Mouse (Mus musculus): Measurements from ENCODE around the gene Wdr93. TPM values are rescaled to one million over a fixed set of nuclear protein-coding genes. Genes with fewer than 3 reads are reported as not detected.

The Wdr93 gene
- polyA plus RNA-seq, 1 experiment from 2014 or later = 0.88 TPM

DNA sequence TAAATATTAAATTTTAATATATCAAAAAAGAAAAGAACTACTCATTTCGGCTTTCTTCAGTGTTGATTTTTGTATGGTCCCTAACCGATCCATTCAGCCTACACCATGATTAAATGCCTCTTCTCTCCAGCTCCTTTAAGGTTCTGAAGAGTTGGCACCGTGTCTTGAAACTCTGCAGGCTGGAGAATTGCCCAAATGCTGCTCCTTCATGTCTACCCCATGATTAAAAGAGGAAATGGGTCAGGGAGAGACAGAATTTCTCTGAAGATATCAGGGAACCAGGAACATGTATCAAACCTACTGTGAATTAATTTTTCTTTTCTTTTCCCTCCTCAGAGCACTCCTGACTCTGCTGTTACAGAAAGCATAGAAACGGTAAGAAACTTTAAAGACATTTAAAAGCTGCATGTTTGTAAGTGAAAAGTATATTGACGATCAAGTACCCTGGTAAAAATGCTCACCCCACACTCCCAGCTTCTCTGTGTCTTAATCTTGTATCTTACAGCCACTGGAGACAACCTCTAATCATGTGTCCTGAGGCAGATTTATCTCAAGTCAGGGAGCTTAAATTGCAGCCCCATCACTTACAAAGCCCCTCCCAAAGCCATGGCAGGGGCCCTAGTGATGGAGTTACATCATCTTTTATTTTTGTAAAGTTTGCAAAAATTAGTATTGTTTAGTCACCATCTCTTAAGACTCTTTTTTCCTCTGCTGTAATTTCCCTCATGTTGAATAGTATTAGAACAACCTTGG lies 18.3 kb downstream of the Wdr93 start:
- no peak overlapping the region for H3K27ac ChIP-seq (ENCODE audit: low read length)
- no peaks in the 10 kb centered on the region for H3K36me3 ChIP-seq (ENCODE audit: control insufficient read depth, insufficient read depth, low read length)
- WGBS = 50% methylated on average over 5 of the region's 5 CpGs
- H3K4me3 ChIP-seq (ENCODE audit: low read length) = no peak overlapping the region
- no peaks in the 10 kb centered on the region for H3K9me3 ChIP-seq (ENCODE audit: control insufficient read depth, low read length)
- ATAC-seq (ENCODE audit: low read depth) = no peak
- H3K4me2 ChIP-seq (ENCODE audit: low read depth, low read length) = no peak overlapping the region
- H3K27me3 ChIP-seq (ENCODE audit: control insufficient read depth, insufficient read depth, low read depth, low read length) = no peaks in the 10 kb centered on the region
- H3K9ac ChIP-seq (ENCODE audit: low read length) = no peak overlapping the region
- H3K4me1 ChIP-seq (replicated peaks; ENCODE audit: control insufficient read depth, insufficient read depth, low read length) = peaks cover 2% of the 10 kb centered on the region; the same call in 1 of the 2 replicates

GRCm38 (mm10) chr7:79762106-79762505 lies 19.1 kb downstream of the Wdr93 start:
- Histone ChIP-seq H3K27me3 (ENCODE audit: control insufficient read depth, insufficient read depth, low read depth, low read length) (no peaks in the 10 kb centered on the region), H3K4me3 (ENCODE audit: low read length) (no peak overlapping the region), H3K4me2 (ENCODE audit: low read depth, low read length) (no peak overlapping the region), H3K4me1 (replicated peaks; ENCODE audit: control insufficient read depth, insufficient read depth, low read length) (peaks cover 2% of the 10 kb centered on the region; the same call in 1 of the 2 replicates), H3K27ac (ENCODE audit: low read length) (no peak overlapping the region), H3K36me3 (ENCODE audit: control insufficient read depth, insufficient read depth, low read length) (no peaks in the 10 kb centered on the region), H3K9me3 (ENCODE audit: control insufficient read depth, low read length) (no peaks in the 10 kb centered on the region), H3K9ac (ENCODE audit: low read length) (no peak overlapping the region)
- peak; percentile 54; the same call in 1 of the 2 replicates for ATAC-seq (ENCODE audit: low read depth)
- WGBS = 48% methylated on average over 8 of the region's 8 CpGs

DNA sequence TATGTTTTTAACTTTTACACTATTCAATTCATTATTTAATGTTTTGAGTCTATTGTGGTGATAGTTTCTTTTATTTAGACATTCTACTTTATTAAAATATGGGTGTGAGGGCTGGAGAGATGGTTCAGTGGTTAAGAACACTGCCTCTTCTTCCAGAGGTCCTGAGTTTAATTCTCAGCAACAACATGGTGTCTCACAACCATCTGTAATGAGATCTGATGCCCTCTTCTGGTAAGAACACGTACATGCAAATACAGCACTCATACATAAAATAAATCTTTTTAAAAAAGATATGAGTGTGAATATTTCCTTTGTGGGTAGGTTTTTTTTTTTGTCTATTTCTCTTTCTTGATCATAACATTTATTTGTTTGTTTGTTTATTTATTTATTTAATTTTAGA lies 23.0 kb downstream of the Wdr93 start:
- Histone ChIP-seq H3K27ac (ENCODE audit: low read length) (no peak overlapping the region), H3K4me3 (ENCODE audit: low read length) (no peak overlapping the region), H3K9ac (ENCODE audit: low read length) (no peak overlapping the region), H3K4me2 (ENCODE audit: low read depth, low read length) (no peak overlapping the region), H3K36me3 (ENCODE audit: control insufficient read depth, insufficient read depth, low read length) (no peaks in the 10 kb centered on the region), H3K27me3 (ENCODE audit: control insufficient read depth, insufficient read depth, low read depth, low read length) (no peaks in the 10 kb centered on the region), H3K4me1 (replicated peaks; ENCODE audit: control insufficient read depth, insufficient read depth, low read length) (no peaks in the 10 kb centered on the region; the same call in 1 of the 2 replicates), H3K9me3 (ENCODE audit: control insufficient read depth, low read length) (no peaks in the 10 kb centered on the region)
- ATAC-seq (ENCODE audit: low read depth) = no peak
- WGBS = 35% methylated on average over 1 of the region's 1 CpGs

DNA sequence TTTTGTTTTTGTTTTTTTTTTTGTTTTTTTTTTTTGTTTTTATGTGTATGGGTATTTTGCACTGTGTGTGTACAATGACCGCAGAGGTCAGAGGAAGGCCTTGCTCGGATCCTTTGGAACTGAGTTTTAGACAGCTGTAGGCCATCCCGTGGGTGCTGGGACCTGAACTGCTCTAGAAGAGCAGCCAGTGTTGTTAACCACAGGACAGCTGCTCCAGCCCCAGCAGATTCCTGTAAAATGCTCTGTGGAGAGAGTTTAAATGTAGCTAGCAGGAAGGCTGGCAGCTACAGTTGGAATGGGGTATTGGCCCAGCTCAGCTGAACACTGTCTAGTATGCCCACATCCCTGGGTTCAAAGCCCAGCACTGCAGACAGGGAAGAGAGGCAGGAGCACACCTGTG lies 26.7 kb downstream of the Wdr93 start:
- H3K4me3 ChIP-seq (ENCODE audit: low read length) = no peak overlapping the region
- no peaks in the 10 kb centered on the region for H3K36me3 ChIP-seq (ENCODE audit: control insufficient read depth, insufficient read depth, low read length)
- no peak for ATAC-seq (ENCODE audit: low read depth)
- H3K27ac ChIP-seq (ENCODE audit: low read length) = no peak overlapping the region
- H3K9me3 ChIP-seq (ENCODE audit: control insufficient read depth, low read length) = no peaks in the 10 kb centered on the region
- H3K9ac ChIP-seq (ENCODE audit: low read length) = no peak overlapping the region
- H3K4me2 ChIP-seq (ENCODE audit: low read depth, low read length) = no peak overlapping the region
- WGBS = 64% methylated on average over 3 of the region's 3 CpGs
- no peaks in the 10 kb centered on the region; the same call in 1 of the 2 replicates for H3K4me1 ChIP-seq (replicated peaks; ENCODE audit: control insufficient read depth, insufficient read depth, low read length)
- no peaks in the 10 kb centered on the region for H3K27me3 ChIP-seq (ENCODE audit: control insufficient read depth, insufficient read depth, low read depth, low read length)

- no peaks in the 10 kb centered on the region for H3K9me3 ChIP-seq (ENCODE audit: control insufficient read depth, low read length)
- H3K4me2 ChIP-seq (ENCODE audit: low read depth, low read length) = no peak overlapping the region
- no peaks in the 10 kb centered on the region for H3K36me3 ChIP-seq (ENCODE audit: control insufficient read depth, insufficient read depth, low read length)
- H3K4me3 ChIP-seq (ENCODE audit: low read length) = no peak overlapping the region
- H3K4me1 ChIP-seq (replicated peaks; ENCODE audit: control insufficient read depth, insufficient read depth, low read length) = no peaks in the 10 kb centered on the region; the same call in 1 of the 2 replicates
- H3K9ac ChIP-seq (ENCODE audit: low read length) = no peak overlapping the region
- WGBS = 46% methylated on average over 15 of the region's 15 CpGs
- H3K27ac ChIP-seq (ENCODE audit: low read length) = no peak overlapping the region
- H3K27me3 ChIP-seq (ENCODE audit: control insufficient read depth, insufficient read depth, low read depth, low read length) = no peaks in the 10 kb centered on the region
- ATAC-seq (ENCODE audit: low read depth) = no peak
These were observed 28.9 kb downstream of the Wdr93 start for GRCm38 (mm10) chr7:79771561-79772512.

GRCm38 (mm10) chr7:79780647-79781626 lies 38.0 kb downstream of the Wdr93 start:
- peak; percentile 74 for ATAC-seq (ENCODE audit: low read depth)
- Histone ChIP-seq H3K4me3 (ENCODE audit: low read length) (peak overlapping the region; percentile 46), H3K9ac (ENCODE audit: low read length) (peak overlapping the region; percentile 66), H3K27ac (ENCODE audit: low read length) (no peak overlapping the region), H3K9me3 (ENCODE audit: control insufficient read depth, low read length) (no peaks in the 10 kb centered on the region), H3K36me3 (ENCODE audit: control insufficient read depth, insufficient read depth, low read length) (no peaks in the 10 kb centered on the region), H3K4me1 (replicated peaks; ENCODE audit: control insufficient read depth, insufficient read depth, low read length) (peaks cover 4% of the 10 kb centered on the region; the same call in 1 of the 2 replicates), H3K27me3 (ENCODE audit: control insufficient read depth, insufficient read depth, low read depth, low read length) (no peaks in the 10 kb centered on the region; the same call in 1 of the 2 replicates), H3K4me2 (ENCODE audit: low read depth, low read length) (peak overlapping the region; percentile 64)
- 24% methylated on average over 16 of the region's 16 CpGs for WGBS

DNA sequence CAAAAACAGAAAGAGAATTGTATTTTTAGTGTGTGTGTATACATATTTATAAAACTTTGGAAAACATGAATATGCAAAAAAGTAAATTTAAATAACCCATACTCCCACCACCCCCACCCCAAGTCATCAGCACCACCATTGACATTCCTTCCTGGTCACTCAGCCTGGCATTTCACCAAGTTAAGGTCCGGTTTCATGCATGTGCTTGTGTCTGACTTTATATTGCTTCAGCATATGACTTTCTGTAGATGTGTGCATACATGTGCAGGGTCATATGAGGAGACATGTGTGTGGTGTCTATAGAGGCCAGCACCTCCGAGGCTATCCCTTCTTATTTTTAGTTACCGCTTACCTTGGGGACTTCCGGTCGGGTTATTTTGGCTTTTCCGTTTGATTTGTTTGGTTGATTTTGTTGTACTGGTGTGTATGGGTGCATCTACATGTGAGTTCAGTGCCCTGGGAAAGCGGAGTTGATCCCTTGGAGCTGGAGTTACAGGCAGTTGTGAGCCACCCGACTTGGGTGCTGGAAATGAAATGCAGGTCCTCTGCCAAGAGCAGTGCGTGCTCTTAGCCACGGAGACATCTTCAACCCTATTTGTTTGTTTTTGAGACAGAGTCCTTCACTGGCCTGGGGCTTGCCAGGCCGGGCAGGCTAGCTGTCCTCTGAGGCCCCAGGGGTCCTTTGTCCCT lies 39.0 kb downstream of the Wdr93 start:
- no peaks in the 10 kb centered on the region for H3K36me3 ChIP-seq (ENCODE audit: control insufficient read depth, insufficient read depth, low read length)
- no peak overlapping the region for H3K27ac ChIP-seq (ENCODE audit: low read length)
- H3K4me2 ChIP-seq (ENCODE audit: low read depth, low read length) = no peak overlapping the region
- no peak overlapping the region for H3K9ac ChIP-seq (ENCODE audit: low read length)
- H3K4me3 ChIP-seq (ENCODE audit: low read length) = no peak overlapping the region
- no peak for ATAC-seq (ENCODE audit: low read depth)
- peaks cover 4% of the 10 kb centered on the region; the same call in 1 of the 2 replicates for H3K4me1 ChIP-seq (replicated peaks; ENCODE audit: control insufficient read depth, insufficient read depth, low read length)
- H3K9me3 ChIP-seq (ENCODE audit: control insufficient read depth, low read length) = no peaks in the 10 kb centered on the region
- H3K27me3 ChIP-seq (ENCODE audit: control insufficient read depth, insufficient read depth, low read depth, low read length) = no peaks in the 10 kb centered on the region; the same call in 1 of the 2 replicates
- WGBS = 69% methylated on average over 11 of the region's 11 CpGs

DNA sequence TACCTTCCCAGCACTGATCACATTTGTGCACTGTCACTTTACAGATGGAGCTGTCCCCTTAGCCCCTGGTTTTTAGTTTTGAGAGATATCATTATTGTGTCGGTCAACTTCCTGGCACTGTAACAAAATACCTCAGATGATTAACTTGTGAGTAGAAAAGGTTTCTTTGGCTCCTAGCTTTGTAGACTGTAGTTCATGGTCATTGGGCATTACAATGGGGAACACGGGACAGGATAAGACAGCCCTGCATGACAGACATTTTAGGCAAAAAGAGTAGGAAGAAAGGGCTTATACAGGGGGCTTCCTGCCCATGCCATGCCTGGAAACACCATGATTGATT lies 39.5 kb downstream of the Wdr93 start:
- Histone ChIP-seq H3K4me2 (ENCODE audit: low read depth, low read length) (no peak overlapping the region), H3K27ac (ENCODE audit: low read length) (no peak overlapping the region), H3K9ac (ENCODE audit: low read length) (no peak overlapping the region), H3K4me1 (replicated peaks; ENCODE audit: control insufficient read depth, insufficient read depth, low read length) (peaks cover 4% of the 10 kb centered on the region; the same call in 1 of the 2 replicates), H3K27me3 (ENCODE audit: control insufficient read depth, insufficient read depth, low read depth, low read length) (no peaks in the 10 kb centered on the region; the same call in 1 of the 2 replicates), H3K36me3 (ENCODE audit: control insufficient read depth, insufficient read depth, low read length) (no peaks in the 10 kb centered on the region), H3K9me3 (ENCODE audit: control insufficient read depth, low read length) (no peaks in the 10 kb centered on the region), H3K4me3 (ENCODE audit: low read length) (no peak overlapping the region)
- ATAC-seq (ENCODE audit: low read depth) = no peak
- 83% methylated on average over 2 of the region's 2 CpGs for WGBS

Measured in lung, embryonic 16.5 days (tissue).